Mouse (Mus musculus): ENCODE measurements around the gene Gng2.

- TF ChIP-seq CTCF (IDR thresholded peaks at IDR 0.05 in 2 of 3, conservative IDR thresholded peaks at IDR 0.05 in 1 of 3; ENCODE audit: control insufficient read depth in 1 of 3, insufficient read depth in 1 of 3, low read depth in 2 of 3, low read length in 3 of 3, poor library complexity in 1 of 3, severe bottlenecking in 1 of 3) (no peak), MEF2A (IDR thresholded peaks at IDR 0.05; ENCODE audit: extremely low read depth, insufficient replicate concordance, low read depth, low read length, poor library complexity, severe bottlenecking) (no peak), CHD2 (IDR thresholded peaks at IDR 0.05; ENCODE audit: low read length) (no peak), ZMIZ1 (IDR thresholded peaks at IDR 0.05; ENCODE audit: low read depth, low read length) (no peak), POLR2A (IDR thresholded peaks at IDR 0.05; ENCODE audit: control insufficient read depth in 1 of 2, insufficient read depth in 1 of 2, low read depth in 1 of 2, low read length in 2 of 2, poor library complexity in 1 of 2) (no peak), MYC (IDR thresholded peaks at IDR 0.05; ENCODE audit: low read depth, low read length) (no peak), MAX (IDR thresholded peaks at IDR 0.05; ENCODE audit: low read length) (peak; percentile 25; the same call in 1 of the 2 replicates)
Observed at GRCm38 (mm10) chr14:19986614-19987357, 9.4 kb upstream of the Gng2 start.
